Mouse (Mus musculus) thymus, adult 2 months (tissue): ENCODE results near the gene Olfml2b.

ENCODE experiments used
- CTCF ChIP-seq: fragments of 200-500 bp; IDR thresholded peaks from 2 replicates; pipeline ENCODE4 v1.5.1; 2012; ENCODE audit warnings: mild to moderate bottlenecking, control low read depth, low read length, moderate library complexity, borderline replicate concordance; ENCODE audit not compliant: control insufficient read depth, poor library complexity, insufficient read depth; ENCODE audit errors: extremely low read depth
- POLR2A ChIP-seq: fragments of 200-500 bp; IDR thresholded peaks from 2 replicates; pipeline ENCODE4 v1.6.1; 2012; ENCODE audit warnings: mild to moderate bottlenecking, low read length, control low read depth, moderate library complexity; ENCODE audit not compliant: control insufficient read depth, poor library complexity, insufficient read depth; ENCODE audit errors: extremely low read depth

DNA sequence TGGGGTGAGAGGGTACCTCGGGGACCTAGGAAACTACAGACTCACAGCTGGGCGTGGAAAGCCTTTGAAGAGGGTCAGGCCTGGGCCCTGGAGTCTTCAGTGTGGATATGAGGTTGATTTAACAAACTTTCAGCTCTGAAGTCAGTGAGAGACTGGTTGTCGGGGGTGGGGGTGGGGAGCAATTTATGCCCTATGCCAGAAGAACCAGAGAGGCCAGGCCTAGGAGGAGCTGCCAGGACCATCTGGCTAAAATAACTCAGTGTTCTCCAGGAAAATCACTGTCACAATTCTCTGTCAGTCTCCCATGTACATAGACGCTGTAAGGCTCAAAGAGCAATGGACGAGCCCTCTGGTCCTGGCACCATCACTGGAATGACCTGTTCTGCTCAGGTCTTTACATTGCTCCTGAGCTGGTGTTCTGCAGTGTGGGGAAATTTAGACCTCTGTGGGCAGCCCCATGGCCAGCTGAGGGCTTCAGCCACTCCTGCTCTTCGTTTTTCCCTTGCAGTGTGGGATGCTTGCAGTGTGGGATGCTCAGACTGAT, 3.7 kb downstream of the Olfml2b start:
- TF ChIP-seq CTCF (no peak), POLR2A (no peak)
